Mouse (Mus musculus) kidney, adult 9 months (tissue): ENCODE measurements around the gene Ddah2.

Experiments used
- DNase-seq: peaks from one replicate; pipeline ENCODE4 v3.0.0; 2022

The Ddah2 gene

DNA sequence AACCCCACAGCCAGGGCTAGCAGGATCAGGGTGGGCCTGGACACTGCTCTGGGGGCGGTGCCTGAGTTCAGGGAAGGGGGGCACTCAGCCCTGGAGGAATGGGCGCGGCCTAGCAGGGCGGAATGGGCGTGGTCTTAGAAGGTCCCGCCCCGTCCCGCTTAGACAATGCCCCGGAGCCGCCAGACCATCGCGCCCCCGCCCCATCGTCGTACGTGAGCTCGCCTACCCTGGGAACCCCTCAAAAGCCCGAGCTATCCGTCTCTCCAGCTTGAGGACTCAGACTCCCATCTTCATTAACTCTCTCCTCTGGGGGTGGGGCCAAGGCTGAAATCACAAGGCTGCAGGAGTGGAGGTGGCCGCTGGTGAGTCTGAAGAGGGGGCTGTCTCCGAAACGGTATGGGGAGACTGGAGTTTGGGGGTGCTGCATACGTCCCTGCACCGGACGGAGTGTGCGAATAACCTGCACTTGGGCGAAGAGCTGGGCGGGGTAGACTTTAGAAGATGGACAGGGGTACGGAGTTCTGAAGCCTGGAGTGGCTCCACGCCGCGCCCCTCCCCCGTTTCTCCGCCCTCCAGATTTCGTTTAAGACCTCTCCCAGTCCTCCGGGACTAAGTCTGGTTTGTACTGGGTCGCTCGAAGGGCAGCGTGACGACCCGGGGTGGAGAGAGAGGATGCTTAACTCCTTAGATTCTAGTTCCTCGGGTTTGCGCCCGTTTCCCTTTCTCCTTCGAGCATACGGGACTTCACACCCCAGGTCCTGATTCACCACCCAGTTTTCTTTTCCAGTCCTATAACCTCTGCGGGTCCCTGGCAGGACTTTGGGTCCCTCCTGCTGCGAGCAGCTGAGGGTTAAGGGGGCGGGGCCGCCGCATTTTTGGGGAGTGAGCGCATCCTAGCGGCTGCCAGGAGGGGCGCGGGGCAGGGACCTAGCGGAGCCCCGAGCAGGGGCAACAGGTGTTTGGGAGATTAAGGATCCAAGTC is at the start of gene Ddah2:
Ddah2 (plus strand) TSS at position 125 of the 982 bp plus-strand sequence.
- peak; percentile 89 for DNase-seq

DNA sequence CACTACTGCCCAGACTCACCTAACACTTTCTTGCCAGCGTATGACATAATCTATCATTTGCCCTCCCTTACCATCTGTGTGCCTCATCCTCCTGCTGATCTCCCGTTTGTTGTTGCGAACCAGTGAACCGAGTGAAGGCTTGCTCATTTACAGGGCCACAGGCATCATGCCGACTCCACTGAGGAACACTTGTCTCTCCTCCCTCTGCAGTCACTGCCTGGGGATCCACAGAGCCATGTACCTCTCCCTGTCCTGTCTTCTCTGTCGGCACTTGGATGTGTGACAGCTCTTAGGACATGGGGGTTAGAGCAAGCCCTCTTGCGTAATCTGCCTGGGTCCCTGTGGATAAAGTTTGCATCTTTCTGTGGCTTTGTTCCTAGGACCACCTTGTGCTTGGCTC is 49.2 kb upstream of the Ddah2 start:
- DNase-seq = no peak

DNA sequence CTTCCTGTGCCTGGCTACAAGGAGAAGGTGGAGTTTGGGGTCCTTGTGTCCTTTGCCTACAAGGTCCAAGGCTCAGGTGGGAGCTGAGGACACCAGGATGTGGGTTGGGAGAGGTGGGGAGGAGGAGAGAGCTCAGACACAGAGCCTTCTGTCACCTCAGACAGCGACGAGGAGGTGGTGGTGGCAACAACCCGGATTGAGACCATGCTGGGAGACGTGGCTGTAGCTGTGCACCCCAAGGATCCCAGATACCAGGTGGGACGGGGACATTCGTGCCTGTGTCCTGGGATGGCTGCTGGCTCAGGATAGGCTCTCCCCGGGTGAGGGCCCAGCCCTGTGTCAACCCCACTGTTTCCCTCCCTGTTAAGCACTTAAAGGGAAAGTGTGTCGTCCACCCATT is 47.4 kb upstream of the Ddah2 start:
- no peak for DNase-seq

DNA sequence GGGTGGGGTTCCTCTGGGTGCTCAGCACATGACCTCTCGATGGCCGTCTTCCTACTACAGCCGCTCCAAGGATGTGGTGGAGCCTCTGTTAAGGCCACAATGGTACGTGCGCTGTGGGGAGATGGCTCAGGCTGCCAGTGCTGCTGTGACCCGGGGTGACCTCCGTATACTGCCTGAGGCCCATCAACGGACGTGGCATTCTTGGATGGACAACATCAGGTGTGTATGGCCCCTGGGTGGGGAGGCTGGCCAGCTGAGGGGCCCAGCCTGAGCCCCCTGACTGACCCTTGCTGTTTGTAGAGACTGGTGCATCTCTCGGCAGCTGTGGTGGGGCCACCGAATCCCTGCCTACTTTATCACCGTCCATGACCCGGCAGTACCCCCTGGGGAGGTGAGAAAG is 46.4 kb upstream of the Ddah2 start:
- DNase-seq = no peak

DNA sequence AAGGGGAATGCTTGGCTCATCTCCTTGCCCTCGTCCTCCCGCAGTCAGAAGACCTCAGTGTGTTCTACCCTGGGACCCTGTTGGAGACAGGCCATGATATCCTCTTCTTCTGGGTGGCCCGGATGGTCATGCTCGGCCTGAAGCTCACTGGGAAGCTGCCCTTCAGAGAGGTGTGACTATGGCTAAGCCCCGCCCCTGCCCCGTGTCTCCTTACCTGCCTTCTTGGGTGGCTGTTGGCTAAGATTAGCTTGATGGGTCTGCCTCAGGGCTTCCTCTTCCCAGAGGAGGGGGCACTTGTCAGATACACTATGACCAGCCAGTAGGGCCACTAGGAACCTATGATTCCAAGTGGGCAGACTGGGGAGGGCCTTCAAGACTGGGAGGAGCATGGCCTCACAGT is 45.6 kb upstream of the Ddah2 start:
- DNase-seq = no peak

DNA sequence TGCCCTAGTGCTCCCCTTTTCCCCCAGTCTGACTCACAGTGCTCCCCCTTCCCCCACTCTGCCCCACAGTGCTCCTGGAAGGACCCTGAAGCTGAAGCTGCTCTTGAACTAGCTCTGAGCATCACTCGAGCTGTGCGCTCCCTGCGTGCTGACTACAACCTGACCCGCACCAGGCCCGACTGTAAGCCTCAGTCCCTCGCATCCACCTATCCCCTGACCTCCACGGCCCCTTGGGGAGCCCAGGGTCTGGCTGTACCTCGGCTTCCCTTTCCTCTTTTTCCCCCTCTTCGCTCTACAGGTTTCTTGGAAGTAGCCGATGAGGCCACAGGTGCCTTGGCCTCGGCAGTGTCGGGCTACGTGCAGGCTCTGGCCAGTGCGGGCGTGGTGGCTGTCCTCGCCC is 43.5 kb upstream of the Ddah2 start:
- no peak for DNase-seq

DNA sequence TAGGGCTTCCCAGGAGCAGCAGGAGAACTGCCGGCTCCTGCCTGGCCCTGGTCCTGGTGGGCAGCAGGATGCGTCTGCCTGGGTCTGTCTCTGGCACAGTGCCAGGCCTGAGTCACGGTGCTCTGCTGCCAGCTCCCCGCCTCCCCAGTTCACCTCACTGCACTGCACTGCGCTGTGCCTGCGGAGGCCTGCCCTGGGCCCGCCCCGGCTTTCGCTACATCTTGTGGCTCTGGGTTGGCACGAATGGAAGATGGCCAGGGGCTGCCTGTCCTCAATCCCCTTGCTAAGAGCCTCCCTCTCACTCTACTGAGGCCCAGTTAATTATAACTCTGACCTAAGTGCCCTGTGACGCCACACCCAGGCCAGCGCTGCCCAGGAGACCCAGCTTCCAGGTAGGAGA is 42.5 kb upstream of the Ddah2 start, which contains the start of gene Vwa7:
Vwa7 (plus strand) TSS at position 204 of the 400 bp plus-strand sequence.
- peak; percentile 57 for DNase-seq

DNA sequence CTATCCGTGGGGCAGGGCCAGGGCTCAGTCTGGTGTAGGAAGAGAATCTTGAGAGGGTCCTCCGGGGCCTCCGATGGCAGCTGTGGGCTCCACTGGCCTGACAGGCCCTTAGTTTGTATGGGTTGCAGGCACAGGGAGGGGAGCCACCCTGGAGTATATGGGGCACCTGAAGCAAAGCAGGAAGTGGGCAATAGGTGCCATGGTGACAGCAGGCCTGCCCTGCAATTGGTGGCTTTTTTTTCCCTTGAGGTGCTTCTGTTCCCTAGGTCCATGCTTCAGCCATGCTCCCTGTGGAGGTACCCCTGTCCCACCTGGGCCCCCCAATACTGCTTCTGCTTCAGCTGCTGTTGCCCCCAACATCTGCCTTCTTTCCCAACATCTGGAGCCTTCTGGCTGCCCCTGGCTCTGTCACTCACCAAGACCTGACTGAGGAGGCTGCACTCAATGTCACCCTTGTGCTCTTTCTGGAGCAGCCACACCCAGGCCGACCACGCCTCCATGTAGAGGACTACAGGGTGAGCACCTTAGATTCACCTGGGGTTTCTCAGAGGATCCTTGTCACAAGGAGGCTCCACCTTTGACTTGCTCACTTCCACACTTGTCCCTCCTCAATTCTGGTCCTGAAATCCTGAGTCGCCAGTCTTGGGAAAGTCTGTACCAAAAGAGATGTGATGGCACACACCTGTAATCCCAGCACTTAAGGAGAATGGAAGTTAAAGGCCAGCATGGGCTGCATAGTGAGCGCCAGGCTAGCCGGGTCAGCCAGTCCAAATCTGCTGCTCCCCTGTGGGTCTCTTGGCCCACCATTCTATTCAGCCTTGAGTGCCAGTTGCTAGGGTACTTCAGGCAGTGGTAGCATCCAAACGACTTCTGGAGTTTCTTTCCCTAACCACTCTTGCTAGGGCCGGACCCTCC is 41.8 kb upstream of the Ddah2 start:
- no peak for DNase-seq

DNA sequence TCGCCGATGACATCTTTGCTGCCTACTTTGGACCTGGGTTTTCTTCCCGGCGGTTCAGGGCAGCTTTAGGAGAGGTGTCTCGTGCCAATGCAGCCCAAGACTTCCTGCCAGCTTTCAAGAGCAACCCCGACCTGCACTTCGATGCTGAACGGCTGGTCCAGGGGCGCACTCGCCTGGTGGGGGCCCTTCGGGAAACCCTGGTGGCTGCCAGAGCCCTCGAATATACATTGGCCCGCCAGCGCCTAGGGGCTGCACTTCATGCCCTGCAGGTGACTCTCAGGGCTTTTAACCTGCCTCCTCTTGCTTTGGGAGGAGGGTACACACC is 41.2 kb upstream of the Ddah2 start:
- no peak for DNase-seq

DNA sequence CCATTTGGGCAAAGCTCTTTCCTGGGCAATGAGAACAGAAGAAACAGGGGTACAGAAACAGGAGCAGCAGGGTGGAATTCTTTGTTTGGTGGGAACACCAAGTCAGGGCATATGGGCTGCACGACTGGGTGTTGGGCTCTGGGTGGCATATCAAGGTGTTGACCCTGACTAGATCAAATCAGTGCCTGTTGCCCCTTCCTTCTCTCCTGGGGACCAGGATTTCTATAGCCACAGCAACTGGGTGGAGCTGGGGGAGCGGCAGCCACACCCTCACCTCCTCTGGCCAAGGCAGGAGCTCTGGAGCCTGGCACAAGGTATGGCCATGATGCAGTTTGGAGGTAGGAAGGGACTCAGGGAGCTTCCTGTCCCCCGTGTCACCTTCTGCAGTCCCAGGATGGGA is 40.7 kb upstream of the Ddah2 start:
- DNase-seq = no peak

DNA sequence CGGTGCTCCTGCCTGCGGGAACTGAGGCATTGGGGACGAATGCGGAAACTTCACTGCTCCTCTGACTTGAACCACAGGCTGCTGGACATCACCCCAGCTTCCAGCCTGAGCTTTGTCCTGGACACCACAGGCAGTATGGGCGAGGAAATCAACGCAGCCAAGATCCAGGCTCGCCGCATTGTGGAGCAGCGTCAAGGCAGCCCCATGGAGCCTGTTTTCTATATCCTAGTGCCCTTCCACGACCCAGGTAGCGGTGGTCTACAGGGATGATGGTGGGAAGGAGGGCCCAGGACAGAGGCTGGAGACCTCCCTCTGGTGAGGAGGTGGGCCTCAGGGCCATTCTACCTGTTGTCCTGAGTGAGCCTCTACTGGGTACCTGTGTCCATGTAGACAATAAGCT is 38.9 kb upstream of the Ddah2 start:
- no peak for DNase-seq

DNA sequence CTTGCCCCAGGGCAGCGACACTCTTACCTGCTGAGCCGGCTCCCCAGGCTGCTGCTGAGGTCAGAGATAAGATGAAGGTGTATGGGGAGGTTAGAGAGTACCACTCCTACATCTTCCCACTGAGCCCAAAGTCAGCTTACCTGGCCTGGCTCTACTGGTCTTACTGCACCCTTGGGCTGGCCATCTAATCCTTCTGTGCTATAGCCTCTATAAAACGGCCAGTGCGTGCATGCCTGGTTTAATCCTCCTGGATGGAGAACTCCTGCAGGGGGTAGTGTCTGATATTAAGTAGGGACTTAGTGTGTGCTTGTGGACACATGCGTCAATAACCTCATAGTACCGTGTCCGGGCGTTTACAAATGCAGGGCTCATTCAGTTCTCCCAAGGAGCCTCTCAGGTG is 38.3 kb upstream of the Ddah2 start:
- DNase-seq = no peak

DNA sequence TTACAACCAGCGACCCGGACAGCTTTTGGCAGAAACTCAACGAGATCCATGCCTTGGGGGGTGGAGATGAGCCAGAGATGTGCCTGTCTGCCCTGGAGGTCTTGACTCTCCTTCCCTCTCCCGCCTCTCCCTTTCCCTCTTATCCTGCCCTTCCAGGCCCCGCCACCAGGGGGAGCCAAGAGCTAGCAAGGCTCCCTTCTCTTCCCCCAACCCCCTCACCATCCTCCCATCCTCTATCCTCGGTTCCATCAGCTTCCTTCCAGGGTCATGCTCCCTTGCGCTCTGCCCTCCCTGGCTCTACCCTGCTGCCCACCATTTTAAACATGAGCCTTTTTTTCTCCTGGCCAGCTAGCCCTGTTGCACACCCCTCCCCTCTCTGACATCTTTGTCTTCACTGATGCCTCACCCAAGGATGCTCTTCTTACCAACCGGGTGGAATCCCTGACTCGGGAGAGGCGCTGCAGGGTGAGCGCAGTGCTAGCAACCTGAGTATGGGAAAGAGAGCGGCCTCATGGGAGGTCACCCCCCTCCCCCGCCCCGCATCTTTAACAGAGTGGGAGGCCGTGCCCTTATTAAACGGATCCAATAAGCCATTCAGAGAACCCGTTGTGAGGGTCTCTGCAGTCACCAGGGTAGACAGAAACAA is 37.5 kb upstream of the Ddah2 start:
- DNase-seq = peak; percentile 90

DNA sequence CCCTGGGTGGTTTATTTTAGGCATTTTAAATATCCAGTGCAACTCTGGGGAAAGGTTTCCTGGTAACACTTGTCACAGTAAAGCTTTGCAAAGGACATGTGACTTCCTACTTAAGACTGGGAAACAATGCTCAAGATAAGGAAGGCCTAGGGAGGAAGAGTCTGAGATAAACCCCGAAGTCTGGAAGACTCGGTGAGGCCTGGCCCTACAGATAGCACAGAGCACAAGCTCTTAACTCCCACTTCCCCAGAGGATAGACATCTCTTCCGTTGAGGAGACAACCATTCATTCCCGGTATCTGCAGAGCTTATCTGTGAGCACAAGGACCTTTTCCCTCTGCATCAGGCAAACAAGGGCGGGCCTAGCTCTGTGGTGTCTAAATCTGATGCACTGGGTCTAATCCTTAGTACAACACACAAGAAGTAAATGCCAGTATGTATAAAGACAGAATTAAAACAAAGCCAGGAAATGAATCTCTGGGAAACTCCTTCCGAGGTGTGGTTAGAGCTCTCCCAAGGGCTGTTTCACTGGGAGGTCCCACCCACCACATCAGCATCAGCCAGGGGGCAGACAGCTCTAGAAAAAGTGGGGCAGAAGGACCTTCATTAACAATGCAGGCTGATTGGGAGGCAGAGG is 36.9 kb upstream of the Ddah2 start:
- no peak for DNase-seq

DNA sequence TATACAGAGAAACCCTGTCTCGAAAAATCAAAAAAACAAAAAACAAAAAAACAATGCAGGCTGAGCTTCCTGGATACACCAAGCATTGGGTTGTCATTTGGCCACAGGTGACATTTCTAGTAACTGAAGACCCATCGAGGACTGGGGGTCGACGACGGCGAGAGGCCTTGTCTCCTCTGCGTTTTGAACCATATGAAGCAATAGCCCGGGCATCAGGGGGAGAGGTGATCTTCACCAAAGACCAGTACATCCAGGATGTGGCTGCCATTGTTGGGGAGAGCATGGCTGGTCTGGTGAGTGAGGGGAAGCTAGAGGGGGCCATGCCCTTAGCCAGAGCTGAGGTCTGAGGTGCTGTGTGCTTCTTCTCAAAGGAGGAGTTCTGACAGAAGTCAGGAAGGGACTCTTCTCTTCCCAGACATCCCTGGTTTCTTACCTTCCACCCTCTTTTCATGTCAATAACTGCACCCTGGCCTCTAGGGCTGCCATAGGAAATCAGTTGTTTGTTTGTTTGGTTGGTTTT is 36.2 kb upstream of the Ddah2 start:
- no peak for DNase-seq

DNA sequence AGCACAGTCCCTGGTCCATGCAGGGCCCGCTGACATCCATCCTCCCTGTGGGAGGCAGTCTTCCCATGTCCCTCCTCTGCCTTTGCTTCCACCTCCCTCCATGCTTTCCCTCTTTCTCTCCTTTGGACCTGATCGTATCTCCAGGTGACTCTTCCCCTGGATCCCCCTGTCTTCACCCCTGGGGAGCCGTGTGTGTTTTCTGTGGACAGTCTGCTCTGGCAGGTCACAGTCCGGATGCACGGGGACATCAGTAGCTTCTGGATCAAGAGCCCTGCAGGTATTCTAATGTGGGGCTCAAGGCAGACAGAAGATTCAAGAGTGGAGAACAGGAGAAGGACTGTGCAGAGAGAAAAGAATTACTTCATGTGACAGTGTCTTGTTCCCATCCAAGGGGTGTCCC is 35.6 kb upstream of the Ddah2 start:
- no peak for DNase-seq

DNA sequence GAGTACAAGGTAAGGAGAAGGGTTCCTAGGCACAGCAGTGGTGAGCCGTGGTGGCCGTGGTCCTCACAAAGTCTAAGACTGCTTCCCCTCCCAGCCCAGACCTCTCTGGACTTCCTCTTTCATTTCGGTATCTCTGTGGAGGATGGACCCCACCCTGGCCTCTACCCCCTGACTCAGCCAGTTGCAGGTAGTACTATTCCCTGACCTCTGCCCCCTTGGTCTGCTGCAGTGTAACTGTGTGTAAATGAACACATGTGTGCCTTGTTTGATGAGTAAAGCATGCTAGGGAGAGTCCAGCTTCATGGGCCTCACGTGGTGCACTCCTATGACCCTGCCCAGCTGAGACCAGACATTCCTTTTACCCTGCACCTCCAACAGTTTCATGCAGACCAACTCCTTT is 35.1 kb upstream of the Ddah2 start:
- no peak for DNase-seq

DNA sequence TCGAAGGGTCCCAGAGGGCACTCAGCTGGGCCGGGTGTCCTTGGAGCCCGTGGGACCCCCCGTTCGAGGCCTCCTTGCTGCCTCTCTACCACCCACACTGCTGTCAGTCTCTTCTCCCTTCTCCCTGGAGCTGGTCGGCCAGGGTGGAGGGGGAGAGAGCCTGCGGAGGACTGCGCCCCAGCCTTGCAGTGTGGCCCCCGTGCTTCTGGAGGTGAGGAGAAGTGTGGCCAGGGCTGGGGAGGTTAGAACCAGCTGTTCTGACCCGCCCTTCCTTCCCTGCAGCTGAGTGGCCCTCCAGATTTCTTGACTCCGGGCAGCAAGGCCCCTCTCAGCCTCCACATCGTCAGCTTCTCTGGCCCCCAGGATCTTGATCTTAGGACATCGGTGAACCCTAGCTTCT is 34.6 kb upstream of the Ddah2 start:
- no peak for DNase-seq

DNA sequence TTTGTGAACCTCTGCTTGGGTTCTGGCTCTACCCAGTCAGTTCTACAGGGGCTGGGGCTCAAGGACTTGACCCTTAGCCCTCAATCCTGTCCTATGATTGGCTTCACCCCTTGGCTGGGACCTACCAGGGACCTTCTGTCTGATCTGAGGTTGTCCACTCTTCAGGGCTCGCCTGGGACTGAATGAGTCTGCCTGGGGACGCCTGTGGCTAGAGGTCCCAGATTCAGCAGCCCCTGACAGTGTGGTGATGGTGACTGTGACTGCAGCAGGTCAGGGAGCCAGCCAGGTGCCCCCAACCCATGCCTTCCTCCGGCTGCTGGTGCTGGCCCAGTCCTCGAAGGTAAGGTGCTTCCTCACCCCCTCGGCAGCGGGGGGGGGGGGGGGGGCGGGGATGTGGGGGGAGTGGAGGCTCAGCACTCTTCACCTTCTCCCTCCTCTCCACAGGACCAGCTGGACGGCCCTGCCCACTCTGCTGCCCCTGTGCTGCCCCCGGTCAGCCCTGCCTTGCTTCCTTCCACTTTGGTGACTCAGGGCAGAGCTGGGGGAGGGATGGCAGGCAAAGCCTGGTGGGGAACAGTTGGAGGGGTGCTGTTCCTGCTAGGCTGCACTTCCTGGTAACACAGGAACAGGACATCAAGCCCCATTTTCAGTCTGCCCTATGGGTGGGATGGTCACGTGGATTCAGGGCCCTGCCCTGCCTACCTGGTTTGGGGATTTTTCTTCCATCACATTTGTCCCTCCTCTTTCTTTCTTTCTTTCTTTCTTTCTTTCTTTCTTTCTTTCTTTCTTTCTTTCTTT is 33.9 kb upstream of the Ddah2 start:
- DNase-seq = no peak

DNA sequence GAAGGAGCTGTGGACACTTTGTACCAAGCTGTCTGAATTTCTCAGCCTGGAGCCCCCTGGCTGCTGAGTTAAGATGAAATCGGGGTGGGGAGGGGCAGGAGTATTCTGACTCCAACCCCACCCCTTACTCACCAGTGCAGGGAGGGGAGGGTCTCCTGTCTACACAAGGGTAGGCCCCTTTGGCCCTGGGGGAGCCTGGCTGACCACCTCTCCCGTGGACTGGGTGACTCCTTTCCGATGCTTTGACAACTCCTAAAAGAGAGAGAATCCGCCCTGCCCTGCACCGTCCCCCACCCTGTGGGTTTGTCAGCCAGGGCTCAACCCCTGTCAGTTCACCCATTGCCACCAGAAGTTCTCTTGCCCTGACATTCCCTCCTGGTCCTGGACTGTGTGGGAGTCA is 32.6 kb upstream of the Ddah2 start:
- DNase-seq = no peak

DNA sequence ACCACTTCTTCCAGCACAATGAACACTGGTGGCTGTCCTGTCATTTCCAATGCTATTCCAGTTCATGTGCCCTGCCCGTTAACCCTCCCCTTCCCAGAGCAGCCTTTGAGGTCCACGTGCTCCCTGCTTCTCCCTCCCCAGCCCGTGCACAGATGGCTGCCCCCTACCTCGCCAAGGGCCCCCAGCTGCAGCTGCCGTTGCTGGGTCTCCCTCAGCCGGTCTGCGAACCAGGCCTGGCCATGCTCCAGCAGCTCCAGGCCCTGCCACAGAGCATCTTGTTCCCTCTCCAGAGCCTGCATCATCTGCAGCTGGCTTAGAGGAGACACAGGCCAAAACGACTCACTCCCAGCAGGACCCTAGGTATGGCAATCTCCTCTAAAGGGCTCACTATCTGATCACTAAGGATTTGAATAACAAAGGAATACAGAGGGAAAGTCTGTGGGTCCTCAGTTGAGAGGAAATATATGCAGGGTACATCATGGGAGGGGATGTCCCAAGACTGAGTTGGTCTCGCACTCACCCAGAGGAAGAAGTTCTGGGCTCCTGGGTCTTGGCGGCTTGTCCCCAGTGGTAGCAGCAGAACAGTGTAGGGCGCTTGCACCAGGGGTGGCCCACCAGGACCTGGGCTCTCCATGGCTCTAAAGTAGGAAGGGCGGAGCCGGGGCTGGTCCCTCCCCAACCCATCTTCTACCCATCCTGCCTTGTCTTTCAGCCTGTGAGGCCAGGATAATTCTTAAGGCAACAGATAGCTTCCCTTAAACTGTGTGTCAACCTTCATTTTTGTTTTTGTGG is 31.4 kb upstream of the Ddah2 start, which contains the start of gene Sapcd1:
Sapcd1 (minus strand) TSS at position 740 of the 792 bp plus-strand sequence.
- no peak for DNase-seq
